Mouse (Mus musculus) embryonic fibroblast, embryonic 13.5 days (primary cell): ENCODE data around the gene Gm10310.
"Not testable (repeated sequence)": the region's sequence is repeated elsewhere in the genome, so short reads cannot be mapped to it uniquely, and the experiment has no call there.

ENCODE experiments used
- CTCF ChIP-seq: IDR thresholded peaks from 2 replicates; pipeline ENCODE4 v1.5.1; 2011; ENCODE audit warnings: mild to moderate bottlenecking, control low read depth, low read length, moderate library complexity, borderline replicate concordance; ENCODE audit not compliant: insufficient read depth
- POLR2A ChIP-seq: IDR thresholded peaks from 2 replicates; pipeline ENCODE4 v1.6.1; 2011; ENCODE audit warnings: low read depth, mild to moderate bottlenecking, control low read depth, low read length, moderate library complexity

- TF ChIP-seq CTCF, POLR2A: not testable (repeated sequence)
These were observed 20.5 kb upstream of the Gm10310 start for GRCm38 (mm10) chr10:130005366-130005765.
